Mouse (Mus musculus): ENCODE results near the gene Hoxa3. TPM values are rescaled to one million over a fixed set of nuclear protein-coding genes. Genes with fewer than 3 reads are reported as not detected.

Gene Hoxa3
- polyA plus RNA-seq, 1 experiment from 2014 or later = 8.2 TPM

MicroRNA genes within 50 kb of the gene (microRNA counts, 519-probe panel; counts per million panel counts)
- 4,694 counts per million, percentile 94 among the panel's probes with 10 or more counts for microRNA mmu-miR-196b

Small RNA genes within 50 kb of the gene (microRNA-seq; reads per million reads assigned to microRNA genes)
- gene Mir196b = 26,028 reads per million, percentile 97 among the genes with 10 or more reads in this experiment

Other genes starting within 250 kb of the Hoxa3 start
- gene Skap2, start 200.8 kb downstream of the Hoxa3 start, polyA plus RNA-seq (2015; fragmentation: Nextera tagmentation; extraction: Ambion mirVana) = 35.4 and 36.8 TPM in 2 replicates
- 0.81 and 0.82 TPM in 2 replicates for gene Hoxa1, start 55.0 kb downstream of the Hoxa3 start, polyA plus RNA-seq (2015; fragmentation: Nextera tagmentation; extraction: Ambion mirVana)
- gene Hoxa2, start 48.5 kb downstream of the Hoxa3 start, polyA plus RNA-seq (2015; fragmentation: Nextera tagmentation; extraction: Ambion mirVana) = 2.1 and 2.6 TPM in 2 replicates
- 1.7 and 2.5 TPM in 2 replicates for gene 5730596B20Rik, start 35.8 kb downstream of the Hoxa3 start, polyA plus RNA-seq (2015; fragmentation: Nextera tagmentation; extraction: Ambion mirVana)
- gene Hoxa4, start 21.6 kb downstream of the Hoxa3 start, polyA plus RNA-seq (2015; fragmentation: Nextera tagmentation; extraction: Ambion mirVana) = 1.2 and 1.4 TPM in 2 replicates
- gene Hoxa5, start 8.7 kb downstream of the Hoxa3 start, polyA plus RNA-seq (2015; fragmentation: Nextera tagmentation; extraction: Ambion mirVana) = 9.0 and 9.5 TPM in 2 replicates
- gene Hoxa6, start 4.6 kb downstream of the Hoxa3 start, polyA plus RNA-seq (2015; fragmentation: Nextera tagmentation; extraction: Ambion mirVana) = 2.9 and 3.8 TPM in 2 replicates
- not detected in 2 replicates for gene Gm28308, start within 50 bp of the Hoxa3 start, polyA plus RNA-seq (2015; fragmentation: Nextera tagmentation; extraction: Ambion mirVana)
- 25.7 and 27.5 TPM in 2 replicates for gene Hoxa7, start 8.5 kb upstream of the Hoxa3 start, polyA plus RNA-seq (2015; fragmentation: Nextera tagmentation; extraction: Ambion mirVana)
- gene Hoxa9, start 17.8 kb upstream of the Hoxa3 start, polyA plus RNA-seq (2015; fragmentation: Nextera tagmentation; extraction: Ambion mirVana) = 56.6 and 56.8 TPM in 2 replicates
- 147 and 154 TPM in 2 replicates for gene Hoxa10, start 27.5 kb upstream of the Hoxa3 start, polyA plus RNA-seq (2015; fragmentation: Nextera tagmentation; extraction: Ambion mirVana)
- gene Hoxa11, start 32.5 kb upstream of the Hoxa3 start, polyA plus RNA-seq (2015; fragmentation: Nextera tagmentation; extraction: Ambion mirVana) = 27.9 and 31.8 TPM in 2 replicates
- 0.15 TPM in 2 replicates for gene Hoxa13, start 47.5 kb upstream of the Hoxa3 start, polyA plus RNA-seq (2015; fragmentation: Nextera tagmentation; extraction: Ambion mirVana)
- not detected in 2 replicates for gene Evx1, start 100.2 kb upstream of the Hoxa3 start, polyA plus RNA-seq (2015; fragmentation: Nextera tagmentation; extraction: Ambion mirVana)